Mouse (Mus musculus) midbrain, embryonic 16.5 days (tissue): ENCODE measurements around the gene Ect2. TPM values are rescaled to one million over a fixed set of nuclear protein-coding genes. Genes with fewer than 3 reads are reported as not detected.

Experiments used
- ATAC-seq: fragments of 200-750 bp; cut with Nextera tagmentation; 2 replicates; pipeline ENCODE4 v1.8.0; 2017; ENCODE audit warnings: moderate TSS enrichment
- H3K27ac ChIP-seq: fragments of 300-500 bp; sonication (generic); 2 replicates; pipeline ENCODE4 v1.5.1; 2014; ENCODE audit warnings: mild to moderate bottlenecking, low read length, mixed read lengths
- H3K27me3 ChIP-seq: fragments of 300-500 bp; sonication (generic); 2 replicates; pipeline ENCODE4 v1.6.1; 2014; ENCODE audit warnings: low read depth, low read length, mixed read lengths; ENCODE audit not compliant: control insufficient read depth, insufficient read depth
- H3K36me3 ChIP-seq: fragments of 300-500 bp; sonication (generic); 2 replicates; pipeline ENCODE4 v1.6.1; 2014; ENCODE audit warnings: mild to moderate bottlenecking, low read length, moderate library complexity, mixed read lengths; ENCODE audit not compliant: control insufficient read depth, insufficient read depth
- H3K4me1 ChIP-seq: fragments of 300-500 bp; sonication (generic); 2 replicates; pipeline ENCODE4 v1.6.1; 2014; ENCODE audit warnings: mild to moderate bottlenecking, low read length, mixed read lengths; ENCODE audit not compliant: control insufficient read depth, insufficient read depth
- H3K4me2 ChIP-seq: fragments of 300-500 bp; sonication (generic); 2 replicates; pipeline ENCODE4 v1.6.1; 2014; ENCODE audit warnings: mild to moderate bottlenecking, low read length, mixed read lengths
- H3K4me3 ChIP-seq: fragments of 300-500 bp; sonication (generic); 2 replicates; pipeline ENCODE4 v1.5.1; 2014; ENCODE audit warnings: low read depth, mild to moderate bottlenecking, low read length, moderate library complexity, mixed read lengths
- H3K9ac ChIP-seq: fragments of 300-500 bp; sonication (generic); 2 replicates; pipeline ENCODE4 v1.6.1; 2014; ENCODE audit warnings: low read depth, low read length, mixed read lengths
- H3K9me3 ChIP-seq: fragments of 300-500 bp; sonication (generic); replicated peaks from 2 replicates; pipeline ENCODE4 v1.6.1; 2014; ENCODE audit warnings: mild to moderate bottlenecking, low read length, mixed read lengths; ENCODE audit not compliant: control insufficient read depth, poor library complexity, severe bottlenecking
- WGBS: fragments of 180-500 bp; shearing (Covaris S2); extraction: QIAGEN DNeasy Blood & Tissue Kit; methylation state at CpG from one replicate; pipeline ENCODE4 v1.1.7; 2014; 5-methylcytosine and 5-hydroxymethylcytosine counted together
- polyA plus RNA-seq: library from polyadenylated mRNA; unstranded; fragments of >200 nt; fragmentation: Nextera tagmentation; extraction: Ambion mirVana; gene quantifications from 2 replicates; pipeline ENCODE4 v1.2.1, GENCODE M21; 2015

Gene Ect2
- polyA plus RNA-seq, 1 experiment from 2014 or later: 5.8 TPM

DNA sequence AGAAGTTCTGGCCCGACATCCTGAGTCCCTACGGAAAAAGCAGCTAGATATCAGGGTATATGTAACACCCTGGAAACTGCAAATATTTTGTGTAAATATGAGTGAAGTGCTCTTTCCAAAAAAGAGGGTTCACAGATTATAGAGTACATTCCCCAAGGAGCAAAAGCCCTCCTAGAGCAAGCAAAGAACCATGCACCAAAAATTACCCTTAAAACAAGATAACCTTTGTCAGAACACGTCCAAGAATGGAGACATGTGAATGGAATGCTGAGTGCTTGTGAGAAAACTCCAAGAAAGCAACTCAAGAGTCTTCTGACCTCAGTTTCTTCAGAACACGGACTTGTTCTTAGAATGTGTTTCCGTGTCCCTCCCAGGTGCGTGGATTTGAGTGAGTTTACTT lies 50.7 kb downstream of the Ect2 start:
- WGBS: 97% methylated on average over 6 of the region's 6 CpGs

GRCm38 (mm10) chr3:27098633-27099032 lies 55.0 kb downstream of the Ect2 start:
- WGBS: 89% methylated on average over 6 of the region's 6 CpGs
- no peaks in the 10 kb centered on the region for H3K9me3 ChIP-seq
- H3K27me3 ChIP-seq: no peaks in the 10 kb centered on the region
- no peaks in the 10 kb centered on the region for H3K36me3 ChIP-seq
- no peak overlapping the region for H3K27ac ChIP-seq
- no peak for ATAC-seq
- H3K4me1 ChIP-seq: no peaks in the 10 kb centered on the region
- H3K9ac ChIP-seq: no peak overlapping the region
- no peak overlapping the region for H3K4me2 ChIP-seq
- no peak overlapping the region for H3K4me3 ChIP-seq

More for the DNA sequence above, 50.7 kb downstream of the Ect2 start:
- no peaks in the 10 kb centered on the region for H3K36me3 ChIP-seq
- H3K4me2 ChIP-seq: no peak overlapping the region
- no peaks in the 10 kb centered on the region for H3K9me3 ChIP-seq
- no peak overlapping the region for H3K9ac ChIP-seq
- no peak for ATAC-seq
- no peaks in the 10 kb centered on the region for H3K4me1 ChIP-seq
- H3K27ac ChIP-seq: no peak overlapping the region
- no peaks in the 10 kb centered on the region for H3K27me3 ChIP-seq
- H3K4me3 ChIP-seq: no peak overlapping the region

DNA sequence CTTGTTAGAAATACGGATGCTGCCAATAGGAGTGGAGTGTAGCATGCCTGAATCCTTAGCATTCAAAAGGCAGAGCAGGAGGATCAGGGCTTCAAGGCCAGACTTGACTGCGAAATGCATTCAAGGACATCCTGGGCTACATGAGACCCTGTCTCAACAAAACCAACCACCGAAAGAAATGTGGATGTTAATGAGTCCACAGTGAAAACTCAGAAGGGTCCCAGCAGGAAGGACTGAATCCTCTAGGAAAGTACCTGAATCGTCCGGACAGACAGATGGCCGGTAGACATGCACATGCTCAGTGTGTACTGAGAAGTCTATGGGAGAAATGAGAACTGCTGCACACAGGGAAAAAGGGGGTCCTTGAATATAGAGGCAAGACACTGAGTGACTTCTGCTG lies 67.5 kb downstream of the Ect2 start:
- Histone ChIP-seq H3K27ac (no peak overlapping the region), H3K9ac (no peak overlapping the region), H3K9me3 (no peaks in the 10 kb centered on the region), H3K4me2 (no peak overlapping the region), H3K36me3 (no peaks in the 10 kb centered on the region), H3K4me1 (no peaks in the 10 kb centered on the region), H3K4me3 (no peak overlapping the region), H3K27me3 (no peaks in the 10 kb centered on the region)
- WGBS: 96% methylated on average over 6 of the region's 6 CpGs
- ATAC-seq: no peak

DNA sequence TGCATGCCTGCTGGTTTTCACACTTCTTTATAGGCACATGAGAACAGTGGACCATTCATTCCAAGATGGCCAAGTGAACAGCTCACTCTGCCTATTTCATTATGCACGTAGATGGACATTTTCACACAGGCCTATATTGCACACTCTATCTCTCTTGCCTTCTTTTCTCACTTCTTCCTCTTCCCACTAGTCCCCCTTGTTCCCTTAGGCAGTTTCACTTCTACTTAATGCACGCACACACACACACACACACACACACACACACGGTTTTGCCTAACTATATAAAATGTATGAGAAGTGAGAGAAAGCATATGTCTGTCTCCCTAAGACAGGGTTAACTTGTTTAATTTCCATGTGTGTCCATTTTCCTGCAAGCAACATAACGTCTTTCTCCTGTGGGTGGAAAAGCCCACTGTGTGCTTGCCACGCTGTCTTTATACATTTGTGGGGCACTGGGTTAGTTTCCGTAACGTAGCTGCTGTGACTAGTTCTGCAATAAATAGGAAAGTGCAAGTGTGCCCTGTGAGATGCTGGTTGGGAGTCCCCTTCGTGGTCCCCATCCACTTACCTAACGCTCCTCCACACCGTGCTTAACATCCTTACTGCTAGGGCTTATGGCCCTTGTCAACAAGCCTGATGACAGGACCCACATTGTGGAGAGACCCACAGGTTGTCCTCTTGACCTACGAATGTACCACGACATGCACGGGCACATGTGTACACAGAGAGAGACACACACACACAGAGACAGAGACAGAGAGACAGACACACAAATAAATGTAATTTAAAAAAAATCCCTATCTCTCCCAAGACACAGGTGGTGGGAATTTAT lies 72.2 kb downstream of the Ect2 start:
- no peaks in the 10 kb centered on the region for H3K4me1 ChIP-seq
- no peaks in the 10 kb centered on the region for H3K36me3 ChIP-seq
- H3K27me3 ChIP-seq: no peaks in the 10 kb centered on the region
- H3K27ac ChIP-seq: no peak overlapping the region
- no peak overlapping the region for H3K4me3 ChIP-seq
- 94% methylated on average over 13 of the region's 13 CpGs for WGBS
- no peaks in the 10 kb centered on the region for H3K9me3 ChIP-seq
- H3K9ac ChIP-seq: no peak overlapping the region
- no peak overlapping the region for H3K4me2 ChIP-seq
- ATAC-seq: no peak

GRCm38 (mm10) chr3:27080061-27080770 lies 73.5 kb downstream of the Ect2 start:
- Histone ChIP-seq H3K9me3 (no peaks in the 10 kb centered on the region), H3K36me3 (no peaks in the 10 kb centered on the region), H3K4me1 (no peaks in the 10 kb centered on the region), H3K4me3 (no peak overlapping the region), H3K9ac (no peak overlapping the region), H3K27me3 (no peaks in the 10 kb centered on the region), H3K27ac (no peak overlapping the region), H3K4me2 (no peak overlapping the region)
- ATAC-seq: no peak
- WGBS: 68% methylated on average over 7 of the region's 7 CpGs

GRCm38 (mm10) chr3:27073884-27074283 lies 79.8 kb downstream of the Ect2 start:
- no peak for ATAC-seq
- 95% methylated on average over 2 of the region's 2 CpGs for WGBS
- Histone ChIP-seq H3K36me3 (no peaks in the 10 kb centered on the region), H3K27me3 (no peaks in the 10 kb centered on the region), H3K4me1 (no peaks in the 10 kb centered on the region), H3K4me3 (no peak overlapping the region), H3K27ac (no peak overlapping the region), H3K4me2 (no peak overlapping the region), H3K9me3 (no peaks in the 10 kb centered on the region), H3K9ac (no peak overlapping the region)

DNA sequence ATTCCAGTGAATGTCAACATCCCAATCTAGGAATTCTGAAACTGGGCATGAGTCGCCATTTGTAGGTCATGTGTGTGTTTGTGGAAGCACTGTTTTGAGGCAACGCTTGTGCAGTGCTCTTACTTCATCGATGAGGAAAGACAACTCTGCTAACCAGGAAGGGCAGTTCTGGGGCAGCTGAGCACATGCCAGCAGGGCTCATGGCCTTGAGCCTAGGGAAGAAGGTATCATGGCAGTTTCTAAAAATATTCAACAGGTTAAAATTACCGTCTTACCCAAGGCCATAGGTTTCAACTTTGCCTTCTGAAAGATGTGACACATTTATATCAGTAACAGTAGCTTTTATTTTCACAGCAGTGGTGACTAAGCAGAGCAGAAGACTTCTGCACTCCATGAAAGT lies 82.0 kb downstream of the Ect2 start:
- no peaks in the 10 kb centered on the region for H3K27me3 ChIP-seq
- no peaks in the 10 kb centered on the region for H3K9me3 ChIP-seq
- H3K4me2 ChIP-seq: no peak overlapping the region
- no peaks in the 10 kb centered on the region for H3K36me3 ChIP-seq
- 98% methylated on average over 4 of the region's 4 CpGs for WGBS
- H3K9ac ChIP-seq: no peak overlapping the region
- no peak overlapping the region for H3K27ac ChIP-seq
- no peak overlapping the region for H3K4me3 ChIP-seq
- H3K4me1 ChIP-seq: no peaks in the 10 kb centered on the region
- ATAC-seq: no peak

DNA sequence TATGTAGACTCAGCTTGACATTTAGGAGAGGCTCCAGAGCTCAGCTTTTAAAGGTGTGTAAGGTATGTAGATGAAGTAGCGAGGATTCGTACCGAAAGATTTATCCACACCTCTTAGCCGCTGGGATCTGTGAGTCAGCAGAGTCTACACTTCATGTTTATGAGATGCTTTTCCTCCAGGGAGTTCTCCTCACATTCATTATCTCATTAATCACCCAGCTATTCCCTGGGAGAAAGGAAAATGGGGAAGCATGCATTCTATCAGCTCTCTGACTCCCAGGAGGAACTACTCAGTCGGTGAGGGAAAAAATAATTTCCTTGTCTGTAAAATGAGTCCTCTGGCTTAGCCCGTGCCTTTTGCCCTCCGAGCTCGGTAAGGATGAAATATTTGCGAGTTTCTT lies 83.3 kb downstream of the Ect2 start:
- 0 out of 2 replicates have a peak overlapping the region, but pooled peaks have one; percentile 13 for H3K27ac ChIP-seq
- no peaks in the 10 kb centered on the region for H3K27me3 ChIP-seq
- no peak overlapping the region for H3K9ac ChIP-seq
- H3K9me3 ChIP-seq: no peaks in the 10 kb centered on the region
- ATAC-seq: no peak
- no peak overlapping the region for H3K4me2 ChIP-seq
- no peaks in the 10 kb centered on the region for H3K4me1 ChIP-seq
- H3K36me3 ChIP-seq: no peaks in the 10 kb centered on the region
- no peak overlapping the region for H3K4me3 ChIP-seq
- 76% methylated on average over 9 of the region's 9 CpGs for WGBS

DNA sequence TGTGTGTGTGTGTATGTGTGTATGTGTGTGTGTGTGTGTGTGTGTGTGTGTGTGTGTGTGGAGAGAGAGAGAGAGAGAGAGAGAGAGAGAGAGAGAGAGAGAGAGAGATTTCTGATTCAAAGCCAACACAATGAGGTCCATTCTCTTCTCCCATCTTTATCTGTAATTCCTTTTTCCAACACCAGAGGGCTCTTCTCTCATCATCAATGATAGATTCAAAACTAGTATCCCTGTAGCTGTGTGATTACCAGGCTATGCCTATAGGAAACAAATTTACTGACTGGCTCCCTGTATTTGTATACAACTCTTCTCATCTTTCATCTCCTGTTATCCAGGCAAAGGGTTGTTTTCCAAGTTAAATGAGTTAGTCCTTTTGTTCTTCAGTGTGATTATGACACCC lies 86.5 kb downstream of the Ect2 start:
- no peak overlapping the region for H3K9ac ChIP-seq
- H3K36me3 ChIP-seq: no peaks in the 10 kb centered on the region
- H3K9me3 ChIP-seq: no peaks in the 10 kb centered on the region
- no peak for ATAC-seq
- H3K4me1 ChIP-seq: no peaks in the 10 kb centered on the region
- no peak overlapping the region for H3K27ac ChIP-seq
- no peak overlapping the region for H3K4me2 ChIP-seq
- H3K4me3 ChIP-seq: no peak overlapping the region
- H3K27me3 ChIP-seq: no peaks in the 10 kb centered on the region
